Mouse (Mus musculus) midbrain, embryonic 14.5 days (tissue): ENCODE data around the gene Plod1. TPM values are rescaled to one million over a fixed set of nuclear protein-coding genes. Genes with fewer than 3 reads are reported as not detected.

Experiments
- ATAC-seq: fragments of 200-750 bp; cut with Nextera tagmentation; 2 replicates; pipeline ENCODE4 v1.8.0; 2017; ENCODE audit warnings: moderate number of reproducible peaks, moderate library complexity; ENCODE audit not compliant: low FRiP score, low TSS enrichment
- DNase-seq: peaks from one replicate; pipeline ENCODE4 v3.0.0-alpha.2; 2015
- H3K27ac ChIP-seq: fragments of 300-500 bp; sonication (generic); replicated peaks from 2 replicates; pipeline ENCODE4 v1.5.1; 2014; ENCODE audit warnings: mild to moderate bottlenecking, low read depth, low read length, moderate library complexity
- H3K27me3 ChIP-seq: fragments of 300-500 bp; sonication (generic); 2 replicates; pipeline ENCODE4 v1.6.1; 2014; ENCODE audit warnings: low read length, control low read depth, mixed read lengths; ENCODE audit not compliant: control insufficient read depth, insufficient read depth
- H3K36me3 ChIP-seq: fragments of 300-500 bp; sonication (generic); 2 replicates; pipeline ENCODE4 v1.6.1; 2014; ENCODE audit warnings: low read length, control low read depth; ENCODE audit not compliant: control insufficient read depth, insufficient read depth
- H3K4me1 ChIP-seq: fragments of 300-500 bp; sonication (generic); 2 replicates; pipeline ENCODE4 v1.6.1; 2014; ENCODE audit warnings: mild to moderate bottlenecking, antibody characterized with exemption, low read length, control low read depth; ENCODE audit not compliant: control insufficient read depth, insufficient read depth
- H3K4me2 ChIP-seq: fragments of 300-500 bp; sonication (generic); 2 replicates; pipeline ENCODE4 v1.6.1; 2014; ENCODE audit warnings: mild to moderate bottlenecking, low read length, moderate library complexity
- H3K4me3 ChIP-seq: fragments of 300-500 bp; sonication (generic); replicated peaks from 2 replicates; pipeline ENCODE4 v1.5.1; 2014; ENCODE audit warnings: low read depth, low read length
- H3K9ac ChIP-seq: fragments of 300-500 bp; sonication (generic); replicated peaks from 2 replicates; pipeline ENCODE4 v1.6.1; 2014; ENCODE audit warnings: mild to moderate bottlenecking, low read length, moderate library complexity
- H3K9me3 ChIP-seq: fragments of 300-500 bp; sonication (generic); 2 replicates; pipeline ENCODE4 v1.6.1; 2016; ENCODE audit warnings: low read length, control low read depth, mixed read lengths; ENCODE audit not compliant: control insufficient read depth
- WGBS: fragments of 180-500 bp; shearing (Covaris S2); extraction: QIAGEN DNeasy Blood & Tissue Kit; methylation state at CpG from one replicate; pipeline ENCODE4 v1.1.7; 2014; 5-methylcytosine and 5-hydroxymethylcytosine counted together
- polyA plus RNA-seq: library from polyadenylated mRNA; unstranded; fragments of >200 nt; fragmentation: Nextera tagmentation; extraction: Ambion mirVana; gene quantifications from 2 replicates; pipeline ENCODE4 v1.2.1, GENCODE M21; 2014

Gene Plod1
- polyA plus RNA-seq, 1 experiment from 2014 or later, result 20.7 TPM

GRCm38 (mm10) chr4:147865651-147866050, 70.9 kb downstream of the Plod1 start:
- Histone ChIP-seq H3K9ac (no peak overlapping the region), H3K27ac (no peak overlapping the region), H3K4me2 (no peak overlapping the region), H3K27me3 (no peaks in the 10 kb centered on the region), H3K4me3 (no peak overlapping the region), H3K9me3 (no peaks in the 10 kb centered on the region), H3K36me3 (peaks cover 42% of the 10 kb centered on the region), H3K4me1 (peaks cover 18% of the 10 kb centered on the region)
- 95% methylated on average over 6 of the region's 6 CpGs for WGBS
- no peak for DNase-seq
- no peak for ATAC-seq

- no peak for DNase-seq
- Histone ChIP-seq H3K27ac (no peak overlapping the region), H3K9ac (no peak overlapping the region), H3K4me2 (no peak overlapping the region), H3K27me3 (no peaks in the 10 kb centered on the region), H3K4me3 (no peak overlapping the region), H3K4me1 (no peaks in the 10 kb centered on the region), H3K36me3 (peaks cover 43% of the 10 kb centered on the region), H3K9me3 (no peaks in the 10 kb centered on the region)
- 91% methylated on average over 3 of the region's 3 CpGs for WGBS
- no peak for ATAC-seq
Observed at GRCm38 (mm10) chr4:147862051-147862450, 74.5 kb downstream of the Plod1 start.

Other genes starting within 250 kb of the Plod1 start
- not detected in 2 replicates for gene Zfp534, start 234.2 kb downstream of the Plod1 start, polyA plus RNA-seq
- 4.5 and 4.8 TPM in 2 replicates for gene Zfp984, start 127.0 kb downstream of the Plod1 start, polyA plus RNA-seq
- gene Zfp933, start 88.4 kb downstream of the Plod1 start, polyA plus RNA-seq, result 8.7 and 10.9 TPM in 2 replicates
- gene Miip, start 68.0 kb downstream of the Plod1 start, polyA plus RNA-seq, result 25.4 and 37.2 TPM in 2 replicates
- 4.9 and 8.7 TPM in 2 replicates for gene Fv1, start 67.8 kb downstream of the Plod1 start, polyA plus RNA-seq
- gene Mfn2, start 32.1 kb downstream of the Plod1 start, polyA plus RNA-seq, result 56.9 and 77.2 TPM in 2 replicates
- gene 2510039O18Rik, start 4.1 kb upstream of the Plod1 start, polyA plus RNA-seq, result 15.5 and 15.8 TPM in 2 replicates
- not detected in 2 replicates for gene Nppb, start 49.0 kb upstream of the Plod1 start, polyA plus RNA-seq
- 2.9 and 4.1 TPM in 2 replicates for gene Nppa, start 64.0 kb upstream of the Plod1 start, polyA plus RNA-seq
- gene Clcn6, start 102.1 kb upstream of the Plod1 start, polyA plus RNA-seq, result 26.4 and 26.9 TPM in 2 replicates
- 16.9 and 25.4 TPM in 2 replicates for gene Mthfr, start 102.3 kb upstream of the Plod1 start, polyA plus RNA-seq
- gene Agtrap, start 151.3 kb upstream of the Plod1 start, polyA plus RNA-seq, result 3.7 and 6.3 TPM in 2 replicates
- 122 and 133 TPM in 2 replicates for gene Mad2l2, start 193.6 kb upstream of the Plod1 start, polyA plus RNA-seq
- 21.8 and 24.7 TPM in 2 replicates for gene Draxin, start 193.9 kb upstream of the Plod1 start, polyA plus RNA-seq
- 18.7 and 22.8 TPM in 2 replicates for gene Fbxo6, start 215.4 kb upstream of the Plod1 start, polyA plus RNA-seq
- gene Fbxo44, start 223.7 kb upstream of the Plod1 start, polyA plus RNA-seq, result 102 and 106 TPM in 2 replicates
- 3.2 and 4.0 TPM in 2 replicates for gene Fbxo2, start 223.9 kb upstream of the Plod1 start, polyA plus RNA-seq